In the genomic region with DNA sequence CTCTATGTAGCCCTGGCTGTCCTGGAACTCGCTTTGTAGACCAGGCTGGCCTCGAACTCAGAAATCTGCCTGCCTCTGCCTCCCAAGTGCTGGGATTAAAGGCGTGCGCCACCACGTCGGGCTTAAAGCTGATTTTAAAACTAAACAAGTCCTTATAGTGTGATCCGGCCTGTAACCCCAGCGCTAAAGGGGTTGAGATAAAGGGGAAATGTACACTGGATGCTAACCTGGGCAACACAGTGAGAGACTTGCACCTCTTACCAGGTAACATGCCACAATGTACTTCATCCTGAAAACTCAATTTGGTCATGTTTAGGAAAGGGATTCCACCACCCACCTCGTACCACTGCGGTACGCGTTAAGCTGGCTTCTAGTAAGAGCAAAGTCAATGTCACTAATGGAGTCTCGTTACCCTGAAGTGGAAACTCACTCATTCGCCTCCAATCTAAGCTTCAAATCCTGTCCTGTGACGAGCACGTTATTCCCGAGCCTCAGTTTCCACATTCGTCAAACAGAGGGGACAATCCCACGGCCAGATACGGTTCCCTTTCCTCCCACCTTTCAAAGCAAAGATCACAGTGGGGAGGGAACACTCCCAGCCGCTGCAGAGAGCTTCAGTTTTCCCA, we compare ENCODE assay signal across 8 mouse cellular contexts. TPM values are rescaled to one million over a fixed set of nuclear protein-coding genes. Genes with fewer than 3 reads are reported as not detected.
DNase-seq lines count a peak whose midpoint lies in the region; ATAC-seq and TF ChIP-seq lines count a peak whose summit lies in the region.

No protein-coding gene starts in this region.

- H3K4me2 ChIP-seq in limb, embryonic 12.5 days = peak overlapping the region; percentile 73
- peak overlapping the region; percentile 74 for H3K4me2 ChIP-seq in stomach, embryonic 15.5 days

- DNase-seq in cerebellum, adult 2 months = no peak
- DNase-seq in cerebellum, adult 11-12 months = no peak
- no peak for DNase-seq in testis, postnatal 10 days (ENCODE audit: low spot score)
- no peak for DNase-seq in urinary bladder, postnatal 14 days (ENCODE audit: low spot score)
- no peak for DNase-seq in testis, postnatal 14 days (ENCODE audit: low spot score)

- peak overlapping the region; percentile 80 for H3K4me3 ChIP-seq in cerebellum, adult 2 months (replicated peaks; ENCODE audit: insufficient read depth, low read depth, low read length)
- peak overlapping the region; percentile 88 for H3K4me3 ChIP-seq in testis, adult 2 months (ENCODE audit: control insufficient read depth, low read depth, low read length)
- peak overlapping the region; percentile 95 for H3K4me3 ChIP-seq in limb, embryonic 12.5 days (replicated peaks)
- peak overlapping the region; percentile 95 for H3K4me3 ChIP-seq in stomach, embryonic 15.5 days (replicated peaks)

- peak overlapping the region; percentile 89 for H3K27ac ChIP-seq in cerebellum, adult 2 months (ENCODE audit: insufficient read depth, low read length)
- peak overlapping the region; percentile 55 for H3K27ac ChIP-seq in testis, adult 2 months (ENCODE audit: control insufficient read depth, insufficient read depth, low read depth, low read length)
- peak overlapping the region; percentile 83 for H3K27ac ChIP-seq in limb, embryonic 12.5 days
- peak overlapping the region; percentile 81 for H3K27ac ChIP-seq in stomach, embryonic 15.5 days

- H3K9ac ChIP-seq in limb, embryonic 12.5 days (replicated peaks) = peak overlapping the region; percentile 95
- H3K9ac ChIP-seq in stomach, embryonic 15.5 days = peak overlapping the region; percentile 68

- H3K36me3 ChIP-seq in testis, adult 2 months (ENCODE audit: control insufficient read depth, insufficient read depth, low read length) = no peaks in the 10 kb centered on the region
- no peaks in the 10 kb centered on the region for H3K36me3 ChIP-seq in limb, embryonic 12.5 days
- no peaks in the 10 kb centered on the region for H3K36me3 ChIP-seq in stomach, embryonic 15.5 days

- TF ChIP-seq CTCF in cerebellum, adult 2 months (IDR thresholded peaks at IDR 0.05; ENCODE audit: borderline replicate concordance, insufficient read depth, low read depth, low read length) = no peak
- no peak for TF ChIP-seq CTCF in testis, adult 2 months (IDR thresholded peaks at IDR 0.05; ENCODE audit: control insufficient read depth, insufficient read depth, insufficient replicate concordance, low read depth, low read length)

- peaks cover 20% of the 10 kb centered on the region for H3K4me1 ChIP-seq in cerebellum, adult 2 months (ENCODE audit: control insufficient read depth, insufficient read depth, low read length)
- peaks cover 9% of the 10 kb centered on the region for H3K4me1 ChIP-seq in testis, adult 2 months (ENCODE audit: control insufficient read depth, insufficient read depth, low read length)
- peaks cover 35% of the 10 kb centered on the region for H3K4me1 ChIP-seq in limb, embryonic 12.5 days (replicated peaks)
- H3K4me1 ChIP-seq in stomach, embryonic 15.5 days = peaks cover 17% of the 10 kb centered on the region

- WGBS in cerebellum, adult 2 months = 29% methylated on average over 21 of the region's 21 CpGs
- 31% methylated on average over 21 of the region's 21 CpGs for WGBS in limb, embryonic 12.5 days
- 25% methylated on average over 21 of the region's 21 CpGs for WGBS in stomach, embryonic 15.5 days

- no peaks in the 10 kb centered on the region for H3K27me3 ChIP-seq in cerebellum, adult 2 months (ENCODE audit: control insufficient read depth, insufficient read depth, low read length)
- no peaks in the 10 kb centered on the region for H3K27me3 ChIP-seq in testis, adult 2 months (ENCODE audit: control insufficient read depth, insufficient read depth, low read length)
- H3K27me3 ChIP-seq in limb, embryonic 12.5 days = no peaks in the 10 kb centered on the region
- H3K27me3 ChIP-seq in stomach, embryonic 15.5 days (replicated peaks) = no peaks in the 10 kb centered on the region

- no peaks in the 10 kb centered on the region for H3K9me3 ChIP-seq in limb, embryonic 12.5 days
- H3K9me3 ChIP-seq in stomach, embryonic 15.5 days = no peaks in the 10 kb centered on the region

- ATAC-seq in limb, embryonic 12.5 days (ENCODE audit: insufficient number of reproducible peaks, insufficient read depth, low FRiP score, low TSS enrichment, low read depth) = no peak
- no peak for ATAC-seq in stomach, embryonic 15.5 days (ENCODE audit: insufficient read depth, low FRiP score, low read depth)

- TF ChIP-seq POLR2A in cerebellum, adult 2 months (IDR thresholded peaks at IDR 0.05; ENCODE audit: borderline replicate concordance, insufficient read depth, low read length) = no peak
- no peak for TF ChIP-seq POLR2A in testis, adult 2 months (IDR thresholded peaks at IDR 0.05; ENCODE audit: control insufficient read depth, low read depth, low read length)

RNA-seq across cellular contexts. Expression of a gene that starts 0.9 kb away (rescaled TPM):
- 89.0 and 91.8 TPM in 2 replicates for polyA plus RNA-seq in cerebellum, adult 2 months (2012; rRNA removed)
- 6.2 and 6.9 TPM in 2 replicates for polyA plus RNA-seq in testis, adult 2 months (2012; rRNA removed)
- 23.3 and 23.8 TPM in 2 replicates for polyA plus RNA-seq in limb, embryonic 12.5 days (2016; fragmentation: Nextera tagmentation; extraction: Ambion mirVana)
- 17.8 and 19.6 TPM in 2 replicates for polyA plus RNA-seq in stomach, embryonic 15.5 days (2015; fragmentation: Nextera tagmentation; extraction: Ambion mirVana)

RNA-seq across cellular contexts. Expression of a gene that starts 14.0 kb away (rescaled TPM):
- polyA plus RNA-seq in cerebellum, adult 2 months (2012; rRNA removed) = 363 and 400 TPM in 2 replicates
- 84.3 and 103 TPM in 2 replicates for polyA plus RNA-seq in testis, adult 2 months (2012; rRNA removed)
- polyA plus RNA-seq in limb, embryonic 12.5 days (2016; fragmentation: Nextera tagmentation; extraction: Ambion mirVana) = 618 and 637 TPM in 2 replicates
- polyA plus RNA-seq in stomach, embryonic 15.5 days (2015; fragmentation: Nextera tagmentation; extraction: Ambion mirVana) = 603 and 609 TPM in 2 replicates

RNA-seq across cellular contexts. Expression of a gene that starts 29.7 kb away (rescaled TPM):
- polyA plus RNA-seq in cerebellum, adult 2 months (2012; rRNA removed) = 81.2 and 86.4 TPM in 2 replicates
- polyA plus RNA-seq in testis, adult 2 months (2012; rRNA removed) = 41.3 and 41.8 TPM in 2 replicates
- 7.0 and 8.4 TPM in 2 replicates for polyA plus RNA-seq in limb, embryonic 12.5 days (2016; fragmentation: Nextera tagmentation; extraction: Ambion mirVana)
- 4.8 and 5.6 TPM in 2 replicates for polyA plus RNA-seq in stomach, embryonic 15.5 days (2015; fragmentation: Nextera tagmentation; extraction: Ambion mirVana)
